Mouse (Mus musculus) thymus, postnatal 25 days (tissue): ENCODE measurements around the gene A1bg.

Source experiments
- DNase-seq: peaks from one replicate; pipeline ENCODE4 v3.0.0; 2022

Gene A1bg

DNA sequence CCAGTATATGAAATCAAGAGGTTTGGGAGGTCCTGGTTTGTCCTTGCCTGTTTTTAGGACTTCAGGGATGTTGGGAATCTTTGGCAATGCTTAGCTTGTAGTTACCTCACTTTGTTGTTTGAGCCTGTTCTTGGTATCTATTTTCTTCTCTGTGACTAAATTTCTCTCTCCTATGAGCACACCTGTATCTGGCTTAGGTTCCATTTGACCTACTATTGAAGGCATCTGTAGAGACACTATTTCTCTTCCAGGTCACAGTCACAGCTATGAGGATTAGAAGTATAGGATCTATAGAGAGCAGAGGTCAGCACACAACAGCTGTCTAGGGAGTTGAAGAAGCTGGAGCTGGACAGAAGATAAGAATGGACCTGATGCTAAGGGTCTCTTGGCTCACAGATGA, at the start of gene A1bg:
Gene A1bg (minus strand): TSS at position 101 of the 400 bp plus-strand sequence.
- DNase-seq: no peak

DNA sequence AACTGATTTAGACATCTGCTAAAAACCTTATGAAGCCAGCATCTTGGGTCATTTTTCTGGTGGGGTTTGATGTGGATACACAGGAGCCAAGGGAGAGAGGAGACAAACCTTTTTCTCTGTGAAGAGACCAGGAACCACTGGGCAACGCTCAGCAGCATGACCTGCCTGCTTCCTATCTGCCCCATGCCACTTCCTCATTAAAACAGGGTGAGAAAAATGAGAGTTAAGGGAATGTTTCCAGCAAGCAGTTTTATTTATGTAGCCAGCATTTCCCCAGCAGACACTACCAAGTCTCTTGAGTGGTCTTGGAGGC, 45.7 kb upstream of the A1bg start:
- DNase-seq: no peak

DNA sequence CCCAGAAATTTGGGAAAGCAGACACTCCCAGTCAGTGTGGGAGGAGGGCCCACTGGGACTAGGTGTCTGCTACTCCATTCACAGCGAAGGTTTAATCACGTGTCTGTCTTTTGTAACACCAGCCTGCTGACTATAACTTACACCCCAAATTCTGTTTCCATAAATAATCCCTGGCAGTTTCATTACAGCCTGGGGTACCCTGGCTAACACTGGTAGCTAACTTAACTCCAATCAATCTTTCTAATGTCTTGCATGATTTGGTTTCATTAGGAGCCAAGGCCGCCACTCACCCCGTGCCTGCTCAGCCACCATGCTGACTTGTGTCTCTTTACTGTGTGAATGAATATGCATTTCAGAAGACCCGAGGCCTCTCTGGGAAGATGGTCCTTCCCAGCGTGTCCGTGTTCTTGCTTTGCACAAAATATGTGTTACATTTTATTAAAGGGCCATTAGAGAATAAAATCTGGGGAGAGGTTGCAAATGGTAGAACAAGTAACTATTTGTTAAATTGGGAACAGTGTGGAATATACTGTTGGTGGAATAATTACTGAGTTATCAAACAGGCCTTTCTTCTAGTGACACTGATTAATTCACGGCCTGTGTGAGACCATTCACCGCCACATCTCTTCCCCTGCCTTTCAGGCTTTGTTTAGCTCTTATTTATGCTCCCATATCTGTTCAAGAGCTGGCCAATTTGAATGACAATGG, 45.2 kb upstream of the A1bg start:
- no peak for DNase-seq

DNA sequence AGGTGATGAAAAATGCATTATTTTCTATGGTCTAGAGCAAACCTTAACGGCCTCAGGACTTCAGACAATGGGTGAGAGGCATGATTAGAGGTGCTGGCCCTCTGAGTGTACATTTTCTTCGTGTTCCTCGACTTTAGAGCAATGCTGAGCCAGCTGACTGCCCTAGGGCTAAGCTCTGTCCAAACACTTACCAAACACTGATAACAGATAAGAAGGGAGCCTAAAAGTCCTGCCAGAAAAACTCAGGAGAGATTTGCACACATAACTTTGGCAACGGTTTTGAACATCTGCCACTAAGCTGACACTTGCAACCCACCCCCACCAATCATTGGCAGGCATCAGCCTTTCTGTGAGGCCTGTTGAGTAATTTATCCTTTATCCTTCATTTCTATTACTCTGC, 2.9 kb upstream of the A1bg start:
- no peak for DNase-seq

DNA sequence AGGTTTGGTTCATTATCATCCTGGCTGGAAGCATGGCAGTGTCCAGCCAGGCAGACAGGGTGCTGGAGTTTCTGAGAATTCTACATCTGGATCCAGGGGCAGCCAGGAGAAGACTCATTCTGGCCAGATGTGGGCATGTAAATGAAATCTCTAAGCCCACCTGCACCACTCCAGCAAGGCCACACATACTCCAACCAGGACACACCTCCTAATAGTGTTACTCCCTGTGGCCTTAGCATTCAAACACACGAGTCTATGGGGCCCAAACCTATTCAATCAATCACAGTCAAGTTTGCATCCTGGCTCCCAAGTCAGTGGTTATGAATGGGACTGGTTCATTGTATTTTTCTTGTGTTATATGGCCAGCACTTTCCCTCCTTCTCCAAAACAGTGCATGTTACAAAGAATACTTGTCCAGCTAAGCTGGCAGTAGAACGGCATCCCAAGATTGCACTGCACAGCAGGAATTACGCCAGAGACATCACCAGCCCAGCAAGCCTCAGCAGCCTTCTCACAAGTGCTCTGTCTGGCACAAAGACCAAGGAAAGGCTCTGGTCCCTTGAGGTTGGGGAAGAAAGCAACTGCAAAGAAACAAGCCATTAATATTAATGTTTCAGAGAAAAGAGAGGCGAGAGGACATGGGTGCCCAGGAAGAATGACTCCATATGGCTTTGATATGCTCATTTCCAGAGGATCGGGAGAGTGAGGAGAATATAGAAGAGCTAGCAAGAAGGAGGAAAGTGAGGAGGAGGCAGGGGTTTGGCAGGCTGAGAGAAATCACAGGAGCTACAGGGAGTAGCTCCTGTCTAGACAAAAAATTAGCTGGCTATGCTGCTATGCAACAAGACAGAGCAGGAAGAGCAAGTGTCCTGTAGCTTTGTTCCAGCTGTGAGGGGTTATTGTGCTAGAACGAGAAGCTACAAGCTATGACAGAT, 18.8 kb downstream of the A1bg start:
- no peak for DNase-seq

DNA sequence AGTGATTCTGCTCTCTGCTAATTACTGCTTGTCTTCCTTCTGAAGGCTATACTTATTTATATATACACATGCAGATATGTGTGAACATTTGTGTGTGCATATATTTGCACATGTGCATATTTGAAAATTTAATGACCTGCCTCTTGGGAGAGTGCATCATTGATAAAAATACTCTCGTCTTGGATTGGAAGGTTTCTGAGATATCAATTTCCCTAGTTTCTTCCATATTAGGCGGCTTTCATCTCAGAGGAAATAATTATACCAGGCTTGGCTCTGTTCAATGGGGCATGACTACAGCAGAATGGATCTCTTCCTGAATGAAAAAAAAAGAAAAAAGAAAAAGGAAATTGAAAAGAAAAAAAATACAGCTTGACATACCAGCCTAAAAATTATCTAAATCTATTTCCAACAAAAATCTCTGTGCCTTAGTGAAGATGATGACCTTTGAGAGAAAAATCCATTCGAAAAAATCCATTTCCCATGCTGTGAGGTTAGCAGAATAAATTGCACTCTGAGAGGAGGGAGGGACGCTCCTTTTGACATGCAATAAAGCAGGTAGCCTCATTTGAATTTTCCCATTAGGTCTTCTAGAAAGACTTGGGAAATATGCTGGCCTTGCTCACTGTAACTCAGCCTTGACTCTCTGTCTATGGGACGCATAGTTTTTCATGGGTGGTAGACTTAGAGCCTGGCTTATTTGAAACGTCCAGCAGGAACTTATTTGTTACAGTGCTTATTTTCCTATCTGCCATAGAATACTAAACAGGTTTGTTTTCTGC, 24.4 kb downstream of the A1bg start:
- DNase-seq: no peak

DNA sequence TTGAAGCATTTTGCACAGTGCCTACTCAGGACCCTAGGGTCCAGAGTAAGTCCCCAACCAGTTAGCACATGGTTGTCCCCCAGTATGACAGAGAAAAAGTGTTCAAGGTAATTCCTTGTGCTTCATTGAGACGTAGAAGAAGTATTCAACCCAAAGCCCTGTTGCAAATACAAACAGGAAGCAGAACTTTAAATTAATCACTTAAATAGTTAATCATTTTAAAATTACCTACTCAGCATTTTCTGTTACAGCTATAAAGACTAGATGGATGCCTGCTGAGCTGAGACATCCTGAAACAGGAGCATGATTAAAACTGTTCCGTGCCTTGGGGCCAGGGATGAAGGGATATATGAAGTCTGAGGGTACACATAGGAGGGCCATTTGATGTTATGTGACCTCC, 26.8 kb downstream of the A1bg start:
- no peak for DNase-seq

DNA sequence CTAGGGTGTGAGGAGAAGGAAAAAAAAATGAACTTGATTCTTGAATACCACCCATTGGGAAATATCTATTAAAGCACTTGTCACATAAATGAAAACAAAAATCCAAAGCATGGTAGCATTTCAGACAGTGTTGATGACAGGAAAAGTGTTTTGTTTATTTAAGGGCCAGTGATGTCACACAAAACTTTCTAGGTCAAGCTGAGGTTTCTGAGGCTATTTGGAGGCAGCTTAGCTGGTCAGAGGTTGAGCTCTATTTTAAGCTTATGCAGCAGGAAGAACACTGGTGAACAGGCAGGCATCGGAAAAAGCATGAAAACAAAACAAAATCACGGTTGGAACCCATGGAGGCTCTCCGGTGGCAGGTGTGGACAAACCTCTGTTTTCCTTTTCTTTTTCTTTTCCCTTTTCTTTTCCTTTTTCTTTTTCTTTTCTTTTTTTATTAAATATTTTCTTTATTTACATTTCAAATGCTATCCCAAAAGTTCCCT, 29.8 kb downstream of the A1bg start:
- no peak for DNase-seq

DNA sequence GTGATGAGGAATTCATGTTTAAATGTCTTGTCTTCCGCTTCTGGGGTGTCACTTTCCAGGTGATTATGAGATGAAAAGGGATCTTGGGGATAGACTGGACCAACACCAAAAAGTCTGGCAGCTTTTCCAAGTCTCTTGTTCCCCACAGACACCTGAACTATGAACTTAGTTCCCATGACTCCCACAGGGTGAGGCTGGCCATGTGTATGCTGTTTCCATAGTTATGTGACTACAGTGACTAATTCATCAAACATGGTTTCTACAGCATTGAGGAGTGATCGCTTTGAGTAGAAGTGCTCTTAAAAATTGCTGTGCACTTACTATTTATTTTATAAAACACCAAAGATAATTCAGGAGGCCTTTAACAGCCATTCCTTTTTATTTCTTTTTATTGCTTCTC, 34.1 kb downstream of the A1bg start:
- DNase-seq: no peak

DNA sequence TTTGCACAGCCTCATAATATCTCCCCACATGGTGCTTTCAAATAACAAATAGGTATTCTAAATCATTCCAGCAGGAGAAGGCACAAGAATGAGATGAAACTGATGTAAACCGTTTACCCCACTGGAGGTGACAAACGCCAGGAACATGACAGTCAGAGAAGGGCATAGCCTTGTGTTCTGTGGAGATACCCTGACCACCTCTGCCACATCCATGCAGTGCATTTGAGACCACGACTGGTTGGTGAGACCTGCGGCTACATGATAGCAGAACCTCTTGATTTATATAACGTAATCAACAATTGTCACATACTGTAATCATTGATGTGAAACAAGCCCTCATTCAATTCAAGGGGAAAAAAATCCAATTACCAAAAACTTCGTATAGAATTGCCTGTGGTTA, 47.1 kb downstream of the A1bg start:
- no peak for DNase-seq

DNA sequence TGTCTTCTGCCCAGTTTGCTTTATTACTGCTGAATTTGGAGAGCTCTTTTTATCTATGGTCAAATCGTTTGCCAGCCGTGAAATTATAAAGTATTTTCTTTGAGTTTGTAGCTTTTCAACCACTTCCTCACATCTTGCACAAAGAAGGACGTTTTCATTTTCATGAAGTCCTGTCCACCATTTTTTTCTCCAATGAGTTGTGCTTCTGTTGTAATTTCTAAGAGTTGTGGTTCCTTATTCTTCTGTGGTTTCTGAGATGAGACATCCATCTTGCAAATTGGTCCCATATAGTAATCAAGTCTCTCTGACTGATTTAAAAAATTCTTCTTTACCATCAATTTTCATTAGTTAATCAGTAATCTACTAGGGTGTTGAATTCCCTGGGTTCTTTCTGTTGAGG, 60.4 kb downstream of the A1bg start:
- DNase-seq: no peak

DNA sequence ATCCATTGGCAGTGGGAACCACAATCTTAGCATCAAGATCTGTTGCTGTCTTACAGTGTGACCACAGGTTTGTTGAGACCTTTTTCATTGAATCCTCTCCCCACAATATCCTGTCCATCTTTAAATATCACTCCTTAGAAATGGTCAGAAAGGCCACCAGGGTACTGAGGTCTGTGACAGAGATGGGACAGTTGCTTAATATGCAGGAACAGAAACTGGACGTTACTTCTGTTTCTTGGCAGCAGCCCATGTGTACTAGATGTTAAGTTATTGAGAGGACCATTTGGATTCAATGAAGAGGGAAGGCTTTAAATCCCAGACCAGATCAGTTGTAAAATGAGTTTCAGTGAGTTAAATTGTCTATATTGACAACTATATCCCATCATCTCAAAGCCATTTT, 67.7 kb downstream of the A1bg start:
- DNase-seq: no peak

DNA sequence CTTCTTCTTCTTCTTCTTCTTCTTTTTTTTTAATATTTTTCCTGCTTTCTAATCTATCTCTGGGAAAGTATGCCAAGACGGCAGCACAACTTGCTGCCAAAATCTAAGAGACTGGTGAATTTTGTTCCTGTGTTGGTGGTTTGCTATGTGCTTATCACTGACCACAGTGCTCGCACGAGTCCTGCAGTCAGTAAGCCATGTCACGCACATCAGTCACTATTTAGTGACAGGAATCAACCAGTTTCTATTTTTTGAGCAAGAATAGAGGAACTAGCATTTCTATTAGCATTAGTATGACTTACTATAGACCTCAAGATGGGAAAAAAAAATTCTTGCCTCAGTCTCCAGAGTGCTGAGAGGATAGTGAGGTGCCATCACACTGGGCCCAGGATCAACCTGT, 68.7 kb downstream of the A1bg start:
- DNase-seq: no peak

DNA sequence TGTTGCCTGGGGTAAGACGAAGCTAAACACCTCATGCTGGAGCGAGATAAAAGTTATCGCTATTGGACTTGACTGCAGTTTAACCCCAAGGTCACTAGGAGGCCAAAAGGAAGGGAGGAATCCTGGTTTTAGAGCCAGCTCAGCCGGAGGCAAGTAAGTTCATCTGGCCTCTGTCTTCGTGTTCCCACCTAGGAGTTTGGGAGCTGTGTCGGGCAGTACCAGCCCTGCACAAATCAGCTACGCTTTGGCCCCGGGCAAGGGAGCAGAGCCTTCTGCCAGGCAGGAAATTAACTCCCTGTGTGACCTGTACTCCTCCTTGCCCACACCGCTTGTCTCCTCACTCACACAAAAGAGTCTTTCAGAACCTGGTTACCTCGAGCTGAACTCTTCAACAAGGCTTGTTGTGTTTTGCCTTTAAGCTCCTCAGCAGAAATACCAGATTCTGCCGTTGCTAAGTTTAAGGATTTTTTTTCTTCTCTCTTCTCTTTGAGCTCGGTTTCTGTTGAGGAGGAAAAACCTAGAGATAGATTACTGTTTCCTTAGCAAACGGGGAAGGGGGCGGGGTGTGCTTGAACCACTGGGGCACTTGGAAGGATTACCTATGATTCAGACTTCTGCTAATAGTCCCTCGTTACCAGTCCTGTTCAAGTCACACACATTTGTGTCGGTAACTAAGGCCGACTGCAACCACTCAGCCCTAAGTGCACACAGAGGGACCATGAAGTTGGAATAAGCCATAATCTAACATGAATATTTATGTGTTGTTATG, 69.4 kb downstream of the A1bg start, which contains the start of gene Fam84b:
Gene Fam84b (minus strand): TSS at position 548 of the 769 bp plus-strand sequence.
- no peak for DNase-seq

DNA sequence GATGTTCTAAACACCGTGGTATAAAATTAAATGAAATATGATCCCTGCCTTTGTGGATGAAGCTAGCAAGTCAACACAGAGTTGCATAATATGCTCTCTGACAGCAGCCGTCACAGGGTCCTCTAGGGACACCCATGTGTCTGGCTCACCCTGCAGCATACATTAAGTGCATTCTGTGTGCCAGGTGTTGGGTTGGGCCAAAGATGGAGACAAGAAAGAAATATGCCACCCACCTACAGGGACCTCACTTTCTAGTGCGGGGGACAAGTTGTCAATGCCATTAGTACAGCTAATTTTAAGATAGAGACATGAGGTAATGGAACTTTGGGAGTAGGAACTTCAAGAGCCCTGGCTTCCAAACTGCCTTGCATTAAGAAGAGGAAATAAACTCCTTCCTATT, 74.2 kb downstream of the A1bg start:
- no peak for DNase-seq
